In the genomic region with DNA sequence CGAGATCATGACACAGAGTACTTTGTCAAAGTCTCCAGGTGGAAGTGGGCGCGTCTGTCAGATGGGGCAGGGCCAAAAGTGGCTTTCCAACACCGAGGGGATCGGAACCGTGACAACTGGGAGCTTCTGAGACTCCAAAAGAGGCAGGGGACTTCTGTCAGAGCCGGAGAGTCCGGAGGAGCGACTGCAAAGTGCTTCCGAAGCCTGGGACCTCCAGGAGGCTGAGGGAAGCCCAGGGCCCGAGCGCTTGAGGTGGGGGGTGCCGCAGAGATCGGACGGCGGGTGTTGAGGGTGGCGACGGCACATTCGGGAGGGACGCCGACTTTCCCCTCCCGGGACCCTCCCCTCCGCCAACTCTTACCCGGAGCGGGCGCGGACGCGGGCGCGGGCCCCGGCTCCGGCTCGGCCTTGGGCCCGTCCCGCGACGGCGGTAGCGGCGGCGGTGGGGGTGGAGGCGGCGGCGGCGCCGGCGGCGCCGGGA, we compare ENCODE assay signal across 8 mouse cellular contexts. TPM values are rescaled to one million over a fixed set of nuclear protein-coding genes. Genes with fewer than 3 reads are reported as not detected.
DNase-seq lines count a peak whose midpoint lies in the region; ATAC-seq and TF ChIP-seq lines count a peak whose summit lies in the region.

No protein-coding gene starts in this region.

- TF ChIP-seq CTCF in lung, adult 2 months (IDR thresholded peaks at IDR 0.05; ENCODE audit: insufficient read depth, low read length): no peak
- TF ChIP-seq CTCF in Patski (IDR thresholded peaks at IDR 0.05): no peak
- TF ChIP-seq CTCF in forebrain, postnatal 0 days (IDR thresholded peaks at IDR 0.05; ENCODE audit: low read depth): no peak

- H3K9me3 ChIP-seq in forebrain, postnatal 0 days (ENCODE audit: low read length): no peaks in the 10 kb centered on the region
- H3K9me3 ChIP-seq in limb, embryonic 15.5 days: no peaks in the 10 kb centered on the region
- no peaks in the 10 kb centered on the region for H3K9me3 ChIP-seq in stomach, embryonic 14.5 days (ENCODE audit: control insufficient read depth, low read depth, low read length)

- in situ Hi-C loops in Patski (cut with MboI; ENCODE audit: low pct_unique_long_range_greater_than_20kb): no loop called here

- H3K4me3 ChIP-seq in lung, adult 2 months (replicated peaks; ENCODE audit: extremely low read depth, low read depth, low read length): peak overlapping the region; percentile 72
- peak overlapping the region; percentile 92 for H3K4me3 ChIP-seq in forebrain, postnatal 0 days (ENCODE audit: low read depth, low read length)
- H3K4me3 ChIP-seq in limb, embryonic 15.5 days: peak overlapping the region; percentile 94
- peak overlapping the region; percentile 95 for H3K4me3 ChIP-seq in stomach, embryonic 14.5 days (ENCODE audit: low read depth, low read length)

- TF ChIP-seq POLR2A in lung, adult 2 months (IDR thresholded peaks at IDR 0.05; ENCODE audit: borderline replicate concordance, extremely low read depth, low read depth, low read length): no peak

- H3K27me3 ChIP-seq in Patski: no peaks in the 10 kb centered on the region
- no peaks in the 10 kb centered on the region for H3K27me3 ChIP-seq in forebrain, postnatal 0 days (ENCODE audit: insufficient read depth, low read length)
- no peaks in the 10 kb centered on the region for H3K27me3 ChIP-seq in limb, embryonic 15.5 days
- H3K27me3 ChIP-seq in stomach, embryonic 14.5 days (ENCODE audit: control insufficient read depth, insufficient read depth, low read length): no peaks in the 10 kb centered on the region

- peak overlapping the region; percentile 83 for H3K4me2 ChIP-seq in forebrain, postnatal 0 days (ENCODE audit: low read depth)
- H3K4me2 ChIP-seq in limb, embryonic 15.5 days: peak overlapping the region; percentile 72
- peak overlapping the region; percentile 68 for H3K4me2 ChIP-seq in stomach, embryonic 14.5 days (replicated peaks; ENCODE audit: low read depth, low read length)

- H3K36me3 ChIP-seq in forebrain, postnatal 0 days (ENCODE audit: insufficient read depth): peaks cover 43% of the 10 kb centered on the region
- peaks cover 35% of the 10 kb centered on the region for H3K36me3 ChIP-seq in limb, embryonic 15.5 days
- H3K36me3 ChIP-seq in stomach, embryonic 14.5 days (ENCODE audit: control insufficient read depth, insufficient read depth, low read length): peaks cover 32% of the 10 kb centered on the region

- peak; percentile 33 for DNase-seq in lung, adult 2 months
- no peak for DNase-seq in lung, postnatal 10 days
- no peak for DNase-seq in Patski (ENCODE audit: low read depth, low spot score)
- DNase-seq in forebrain, postnatal 0 days: peak; percentile 29
- DNase-seq in layer of hippocampus, adult 9-11 months: no peak
- DNase-seq in left cerebral cortex, adult 9 months (ENCODE audit: low spot score in 2 of 2): no peak

- peak overlapping the region; percentile 94 for H3K9ac ChIP-seq in forebrain, postnatal 0 days
- peak overlapping the region; percentile 94 for H3K9ac ChIP-seq in limb, embryonic 15.5 days
- peak overlapping the region; percentile 97 for H3K9ac ChIP-seq in stomach, embryonic 14.5 days (replicated peaks; ENCODE audit: low read depth, low read length)

- H3K4me1 ChIP-seq in lung, adult 2 months (ENCODE audit: control insufficient read depth, insufficient read depth, low read length): peaks cover 7% of the 10 kb centered on the region; the same call in 1 of the 2 replicates
- peaks cover 11% of the 10 kb centered on the region for H3K4me1 ChIP-seq in forebrain, postnatal 0 days (ENCODE audit: insufficient read depth)
- H3K4me1 ChIP-seq in limb, embryonic 15.5 days: peaks cover 32% of the 10 kb centered on the region
- peaks cover 17% of the 10 kb centered on the region for H3K4me1 ChIP-seq in stomach, embryonic 14.5 days (ENCODE audit: control insufficient read depth, insufficient read depth, low read length)

- POLR2A ChIA-PET in Patski (lab: Charles Lee): interaction anchor here (1.0 kb wide), 1 partner anchor 10 kb away, joined by 3 read pairs; no protein-coding TSS in a partner anchor

- ATAC-seq in Patski: peak; percentile 38
- peak; percentile 50 for ATAC-seq in forebrain, postnatal 0 days
- ATAC-seq in limb, embryonic 15.5 days (ENCODE audit: insufficient number of reproducible peaks, low FRiP score, low TSS enrichment, low read depth): 0 out of 2 replicates have a peak, but pooled peaks have one; percentile 20
- peak; percentile 39; the same call in 1 of the 2 replicates for ATAC-seq in stomach, embryonic 14.5 days (ENCODE audit: insufficient number of reproducible peaks, insufficient read depth, low FRiP score, low read depth)

- H3K27ac ChIP-seq in forebrain, postnatal 0 days (ENCODE audit: low read depth, low read length): peak overlapping the region; percentile 80
- peak overlapping the region; percentile 81 for H3K27ac ChIP-seq in limb, embryonic 15.5 days
- peak overlapping the region; percentile 48 for H3K27ac ChIP-seq in stomach, embryonic 14.5 days (ENCODE audit: low read length)

- CTCF ChIA-PET in Patski (lab: Charles Lee): interaction anchor here (1.3 kb wide), 1 partner anchor 18 kb away, joined by 4 read pairs; no protein-coding TSS in a partner anchor

- WGBS in lung, adult 2 months: under 1% methylated on average over 41 of the region's 50 CpGs
- WGBS in forebrain, postnatal 0 days: 4% methylated on average over 29 of the region's 50 CpGs
- WGBS in limb, embryonic 15.5 days: under 1% methylated on average over 23 of the region's 50 CpGs
- under 1% methylated on average over 24 of the region's 50 CpGs for WGBS in stomach, embryonic 14.5 days

RNA-seq across cellular contexts. Expression of a gene that starts 13.5 kb away (rescaled TPM):
- 137 and 149 TPM in 2 replicates for polyA plus RNA-seq in lung, adult 2 months (2012; rRNA removed)
- 93.1 TPM for polyA plus RNA-seq in Patski (2021)
- 74.2 and 86.2 TPM in 2 replicates for total RNA-seq in forebrain, postnatal 0 days (2014; rRNA removed)
- 76.0 and 80.5 TPM in 2 replicates for polyA plus RNA-seq in forebrain, postnatal 0 days (2015; fragmentation: Nextera tagmentation; extraction: Ambion mirVana)
- polyA plus RNA-seq in limb, embryonic 15.5 days (2015; fragmentation: Nextera tagmentation; extraction: Ambion mirVana): 85.1 and 88.6 TPM in 2 replicates
- 84.3 and 88.6 TPM in 2 replicates for polyA plus RNA-seq in stomach, embryonic 14.5 days (2014; fragmentation: Nextera tagmentation; extraction: Ambion mirVana)

RNA-seq across cellular contexts. Expression of a gene that starts 25.4 kb away (rescaled TPM):
- polyA plus RNA-seq in lung, adult 2 months (2012; rRNA removed): 40.0 and 42.0 TPM in 2 replicates
- 56.5 TPM for polyA plus RNA-seq in Patski (2021)
- total RNA-seq in forebrain, postnatal 0 days (2014; rRNA removed): 38.2 and 55.4 TPM in 2 replicates
- polyA plus RNA-seq in forebrain, postnatal 0 days (2015; fragmentation: Nextera tagmentation; extraction: Ambion mirVana): 35.4 and 42.0 TPM in 2 replicates
- polyA plus RNA-seq in limb, embryonic 15.5 days (2015; fragmentation: Nextera tagmentation; extraction: Ambion mirVana): 21.6 TPM in 2 replicates
- polyA plus RNA-seq in stomach, embryonic 14.5 days (2014; fragmentation: Nextera tagmentation; extraction: Ambion mirVana): 32.2 and 39.9 TPM in 2 replicates

RNA-seq across cellular contexts. Expression of a gene that starts 39.5 kb away (rescaled TPM):
- polyA plus RNA-seq in lung, adult 2 months (2012; rRNA removed): 13.3 and 17.4 TPM in 2 replicates
- not detected for polyA plus RNA-seq in Patski (2021)
- total RNA-seq in forebrain, postnatal 0 days (2014; rRNA removed): 0.52 and 0.62 TPM in 2 replicates
- 0.20 and 0.54 TPM in 2 replicates for polyA plus RNA-seq in forebrain, postnatal 0 days (2015; fragmentation: Nextera tagmentation; extraction: Ambion mirVana)
- polyA plus RNA-seq in limb, embryonic 15.5 days (2015; fragmentation: Nextera tagmentation; extraction: Ambion mirVana): 2.1 and 2.6 TPM in 2 replicates
- 1.3 and 1.5 TPM in 2 replicates for polyA plus RNA-seq in stomach, embryonic 14.5 days (2014; fragmentation: Nextera tagmentation; extraction: Ambion mirVana)

RNA-seq across cellular contexts. Expression of a gene that starts 42.8 kb away (rescaled TPM):
- 63.3 and 77.5 TPM in 2 replicates for polyA plus RNA-seq in lung, adult 2 months (2012; rRNA removed)
- 101 TPM for polyA plus RNA-seq in Patski (2021)
- total RNA-seq in forebrain, postnatal 0 days (2014; rRNA removed): 75.0 and 114 TPM in 2 replicates
- 44.8 and 64.3 TPM in 2 replicates for polyA plus RNA-seq in forebrain, postnatal 0 days (2015; fragmentation: Nextera tagmentation; extraction: Ambion mirVana)
- polyA plus RNA-seq in limb, embryonic 15.5 days (2015; fragmentation: Nextera tagmentation; extraction: Ambion mirVana): 93.1 and 94.6 TPM in 2 replicates
- 56.5 and 62.3 TPM in 2 replicates for polyA plus RNA-seq in stomach, embryonic 14.5 days (2014; fragmentation: Nextera tagmentation; extraction: Ambion mirVana)

Comparison
In these comparisons a context has a peak if more than half of its experiments do, and no peak if none do; other contexts are left out.
1. DNase-seq: peak in lung, adult 2 months (single experiment) and forebrain, postnatal 0 days (single experiment); none in lung, postnatal 10 days (single experiment), Patski (single experiment), layer of hippocampus, adult 9-11 months (single experiment) and left cerebral cortex, adult 9 months (0 of 2).
2. Peak in every context shown above with its lines, with median percentiles within 50 percentile points of each other: H3K4me3 ChIP-seq, ATAC-seq, H3K27ac ChIP-seq, H3K4me2 ChIP-seq and H3K9ac ChIP-seq.